Mouse (Mus musculus) kidney, postnatal 10 days (tissue): ENCODE measurements around the gene Thap12.

Experiments
- DNase-seq: peaks from one replicate; pipeline ENCODE4 v3.0.0; 2021; ENCODE audit warnings: mixed read lengths

Gene Thap12

GRCm38 (mm10) chr7:98702283-98703240, at the start of gene Thap12:
Gene Thap12 (plus strand): TSS chr7:98703103.
- DNase-seq: peak; percentile 99

DNA sequence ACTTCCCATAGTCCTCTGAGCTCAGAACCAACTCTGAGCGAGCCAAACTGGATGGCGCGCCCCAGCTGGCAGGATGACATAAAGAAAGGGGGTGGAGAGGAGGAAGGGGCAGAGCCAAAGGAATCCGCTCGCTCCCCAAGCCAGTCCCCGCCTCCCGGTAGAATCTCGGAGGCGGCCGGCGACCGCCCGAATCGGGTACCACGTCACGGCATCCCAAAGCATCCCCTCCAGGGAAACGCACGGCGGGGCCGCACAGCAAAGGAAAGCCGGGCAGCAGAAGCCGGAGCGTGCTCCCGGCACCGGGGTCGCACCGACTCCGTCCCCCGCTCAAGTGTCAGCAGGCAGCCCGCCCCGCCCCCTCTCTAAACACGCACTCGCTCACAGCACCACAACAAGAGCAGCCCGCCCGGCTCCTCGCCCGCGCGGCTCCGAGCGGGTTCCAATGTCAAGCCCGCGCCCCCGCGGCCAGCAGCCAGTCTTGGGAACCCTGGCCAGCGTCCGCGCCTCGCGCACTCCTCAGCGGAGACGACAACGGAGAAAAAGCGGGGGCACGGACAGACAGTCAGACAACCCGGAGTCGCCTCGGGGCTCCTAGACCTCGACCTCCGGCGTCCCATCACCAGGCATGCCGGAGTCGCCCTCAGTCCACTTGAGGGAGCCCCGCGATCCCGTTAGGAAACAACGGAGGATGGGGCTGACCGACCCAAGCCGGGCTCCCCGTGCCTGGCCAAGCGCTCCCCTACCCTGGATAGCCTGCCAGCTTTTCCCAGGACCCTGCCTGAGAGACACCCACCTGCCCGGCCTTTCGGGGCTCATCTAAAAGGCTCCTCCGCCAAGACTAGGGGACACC, 47.0 kb upstream of the Thap12 start:
- DNase-seq: peak; percentile 87

- peak; percentile 95 for DNase-seq
Measured at GRCm38 (mm10) chr7:98656531-98657221, 46.2 kb upstream of the Thap12 start, which contains the start of gene Emsy. Gene Emsy (minus strand): TSS chr7:98656783.

GRCm38 (mm10) chr7:98665166-98665565, 37.7 kb upstream of the Thap12 start:
- DNase-seq: no peak

GRCm38 (mm10) chr7:98665726-98666125, 37.2 kb upstream of the Thap12 start:
- DNase-seq: no peak

DNA sequence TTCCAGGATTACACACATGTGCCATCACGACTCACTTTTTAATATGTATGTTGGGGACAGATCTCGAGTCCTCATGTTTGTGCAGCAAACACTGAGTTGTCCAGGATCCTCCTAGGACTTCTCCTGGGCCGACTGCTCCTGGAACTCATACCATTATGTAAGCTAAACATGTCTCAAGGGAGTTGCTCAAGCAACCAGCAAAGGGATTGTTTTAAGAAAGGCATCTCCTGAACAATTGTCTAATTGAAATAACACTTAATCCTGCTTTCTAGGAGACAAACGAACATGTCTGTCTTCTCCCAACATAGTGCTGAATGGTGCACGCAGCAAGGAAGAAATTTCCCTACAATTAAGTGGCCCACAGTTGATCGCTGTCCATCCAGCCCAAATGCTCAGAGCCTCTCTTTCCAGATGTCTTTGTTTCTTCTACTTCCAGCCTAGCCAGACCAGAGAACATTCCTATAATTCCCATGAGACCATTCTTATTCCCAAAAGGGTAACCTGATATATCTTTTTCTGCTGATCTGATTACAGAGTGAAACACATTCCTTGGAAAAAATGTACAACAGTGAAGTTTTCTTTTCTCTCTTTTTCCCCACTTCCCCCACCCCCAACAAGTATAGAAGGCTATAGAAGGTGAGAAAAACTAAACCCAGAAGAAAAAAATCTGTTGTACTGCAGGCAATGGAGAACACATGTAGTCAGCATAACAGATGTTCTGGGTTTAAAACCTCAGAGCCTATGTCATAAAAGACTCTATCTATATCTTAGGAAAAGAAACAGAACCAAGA, 34.8 kb upstream of the Thap12 start:
- DNase-seq: no peak

DNA sequence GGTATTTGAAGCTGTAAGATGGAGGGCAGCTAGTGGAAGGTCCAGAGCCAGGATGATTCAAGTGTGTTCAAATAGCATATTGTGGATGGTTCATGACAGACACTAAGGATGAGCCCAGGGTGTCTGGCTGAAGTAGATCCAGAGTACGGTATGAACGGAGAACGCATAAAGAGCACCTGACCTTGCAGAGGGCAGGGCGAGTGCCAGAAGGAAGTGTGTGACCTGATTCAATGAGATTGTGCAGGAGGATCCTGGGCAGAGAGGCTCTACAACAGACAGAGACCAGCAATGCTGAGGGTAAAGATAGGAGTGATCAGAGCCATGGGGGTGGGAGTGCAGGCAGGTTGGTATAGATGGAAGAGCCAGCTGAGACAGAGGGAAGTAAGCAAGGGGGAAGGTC, 32.1 kb upstream of the Thap12 start:
- no peak for DNase-seq

- DNase-seq: peak; percentile 45
Measured at GRCm38 (mm10) chr7:98671416-98671815, 31.5 kb upstream of the Thap12 start.

GRCm38 (mm10) chr7:98672241-98672955, 30.5 kb upstream of the Thap12 start:
- DNase-seq: peak; percentile 45

GRCm38 (mm10) chr7:98674344-98674743, 28.6 kb upstream of the Thap12 start:
- DNase-seq: no peak

- DNase-seq: no peak
Measured at GRCm38 (mm10) chr7:98677511-98677910, 25.4 kb upstream of the Thap12 start.

GRCm38 (mm10) chr7:98678441-98678840, 24.5 kb upstream of the Thap12 start:
- DNase-seq: peak; percentile 43

- no peak for DNase-seq
Measured at GRCm38 (mm10) chr7:98680691-98681090, 22.2 kb upstream of the Thap12 start.

DNA sequence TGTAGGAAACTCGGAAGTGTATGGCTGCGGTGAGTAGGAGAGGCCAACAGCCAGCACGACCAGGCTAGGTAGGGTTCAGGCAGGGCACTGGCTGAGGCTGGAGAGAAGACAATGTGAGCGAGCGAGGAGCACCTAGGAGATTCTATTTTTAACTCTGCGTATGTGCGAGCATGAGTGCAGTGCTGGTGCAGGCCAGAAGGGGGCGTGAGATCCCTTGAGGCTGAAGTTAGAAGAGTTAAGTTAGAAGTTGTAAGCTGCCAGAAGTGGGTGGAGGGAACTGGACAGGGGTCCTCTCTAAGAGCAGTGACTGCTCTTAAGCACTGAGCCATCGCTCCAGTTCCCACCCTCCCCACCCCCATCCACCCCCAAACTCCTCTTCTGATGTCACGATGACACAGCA, 20.1 kb upstream of the Thap12 start:
- DNase-seq: no peak

DNA sequence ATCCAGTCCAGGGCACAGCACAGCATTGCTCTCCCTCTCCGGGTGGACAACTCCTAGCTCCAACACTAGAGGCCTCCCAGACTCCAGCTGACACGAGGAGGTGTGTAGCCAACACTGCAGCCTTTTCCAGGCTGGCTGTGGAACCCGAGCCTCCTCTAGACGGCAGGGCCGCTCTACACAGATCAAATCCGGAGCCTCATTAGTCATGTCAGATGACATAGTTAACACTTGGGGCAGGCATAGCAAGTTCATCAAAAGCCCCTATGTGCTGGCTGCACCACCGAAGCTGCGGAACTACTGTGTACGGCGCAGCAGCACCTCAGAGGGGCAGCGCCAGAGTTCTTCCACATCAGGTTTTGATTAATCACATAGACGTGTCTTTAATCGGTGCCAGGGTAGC, 17.0 kb upstream of the Thap12 start:
- peak; percentile 75 for DNase-seq

DNA sequence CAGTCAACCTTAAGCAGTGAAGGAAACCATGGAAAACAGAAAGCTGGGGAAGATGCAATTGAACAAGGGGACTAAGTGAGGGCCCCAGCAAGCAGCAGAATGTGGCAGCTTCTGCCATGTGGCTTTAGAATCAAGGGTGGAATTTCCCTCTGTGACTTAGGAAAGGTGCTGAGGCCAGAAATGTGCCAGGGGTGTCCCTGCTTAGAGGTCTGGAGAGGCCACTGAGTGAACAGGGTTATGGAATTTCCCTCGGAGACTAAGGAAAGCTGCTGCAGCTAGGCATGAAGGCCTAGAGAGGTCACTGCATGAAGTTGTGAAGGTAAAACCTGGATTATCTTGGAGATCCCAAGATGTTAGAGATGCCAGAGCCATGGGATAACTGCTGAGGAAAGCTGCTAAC, 12.8 kb upstream of the Thap12 start:
- no peak for DNase-seq

DNA sequence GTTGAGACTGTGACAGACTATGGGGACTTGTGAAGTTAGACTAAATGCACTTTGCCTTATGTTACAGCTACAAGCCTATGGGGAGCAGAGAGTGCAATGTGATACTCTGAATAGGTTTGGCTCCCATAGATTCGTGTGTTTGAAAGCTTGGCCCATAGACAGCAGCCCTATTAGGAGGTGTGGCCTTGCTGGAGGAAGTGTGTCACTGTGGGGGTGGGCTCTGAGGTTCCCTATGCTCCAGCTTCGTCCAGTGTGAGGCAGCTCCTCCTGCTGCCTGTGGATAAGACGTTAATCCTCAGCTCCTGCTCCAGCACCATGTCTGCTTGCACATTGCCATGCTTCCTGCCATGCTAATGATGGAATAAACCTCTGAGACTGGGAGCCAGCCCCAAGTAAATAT, 12.1 kb upstream of the Thap12 start:
- DNase-seq: peak; percentile 25

GRCm38 (mm10) chr7:98692761-98693546, 9.9 kb upstream of the Thap12 start:
- peak; percentile 79 for DNase-seq

DNA sequence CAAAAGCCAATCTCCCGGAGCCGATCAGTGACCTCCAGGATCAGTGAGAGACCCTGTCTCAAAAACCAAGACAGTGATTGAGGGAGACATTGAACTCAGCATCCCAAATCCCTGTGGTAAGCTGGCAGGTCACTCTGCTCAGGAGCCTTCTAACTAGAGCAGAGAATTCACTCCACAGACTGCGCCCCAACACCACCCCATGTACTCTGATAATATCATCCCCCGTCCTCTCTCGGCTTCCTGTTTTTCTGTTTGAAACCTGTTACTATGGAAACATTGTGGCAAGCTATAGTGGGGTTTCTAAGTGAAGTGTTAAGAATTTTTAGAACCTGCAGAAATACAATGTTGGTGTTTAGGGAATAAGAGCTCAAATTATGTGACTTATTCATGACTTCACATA, 8.9 kb upstream of the Thap12 start:
- peak; percentile 27 for DNase-seq

GRCm38 (mm10) chr7:98697496-98697895, 5.4 kb upstream of the Thap12 start:
- peak; percentile 28 for DNase-seq

DNA sequence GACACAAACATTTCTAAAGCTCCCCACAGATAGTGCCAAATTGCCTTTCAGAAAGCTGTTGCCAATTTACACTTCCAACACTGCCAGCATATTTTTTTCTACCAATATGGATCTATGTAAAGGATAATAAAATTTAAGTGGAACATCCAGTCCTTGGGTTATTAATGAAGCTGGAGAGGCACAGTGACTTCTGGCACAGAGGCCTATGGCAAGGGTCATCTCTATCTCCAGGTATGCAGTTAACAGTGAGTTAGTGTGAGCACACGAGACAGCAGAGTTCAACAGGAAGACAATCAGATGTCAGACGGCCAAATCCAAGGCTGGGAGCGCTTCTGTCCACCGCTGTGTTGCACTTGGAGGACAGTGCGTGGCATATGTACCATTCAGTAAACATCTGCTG, 4.9 kb upstream of the Thap12 start:
- DNase-seq: no peak
